Mouse (Mus musculus) frontal cortex, postnatal 10 days (tissue): ENCODE results near the gene Kcnj12.

Experiments
- DNase-seq, 2 experiments: peaks; one replicate each; pipeline ENCODE4 v3.0.0; 2022; ENCODE audit warnings: low spot score in 2 of 2, mixed read lengths in 1 of 2

Gene Kcnj12

DNA sequence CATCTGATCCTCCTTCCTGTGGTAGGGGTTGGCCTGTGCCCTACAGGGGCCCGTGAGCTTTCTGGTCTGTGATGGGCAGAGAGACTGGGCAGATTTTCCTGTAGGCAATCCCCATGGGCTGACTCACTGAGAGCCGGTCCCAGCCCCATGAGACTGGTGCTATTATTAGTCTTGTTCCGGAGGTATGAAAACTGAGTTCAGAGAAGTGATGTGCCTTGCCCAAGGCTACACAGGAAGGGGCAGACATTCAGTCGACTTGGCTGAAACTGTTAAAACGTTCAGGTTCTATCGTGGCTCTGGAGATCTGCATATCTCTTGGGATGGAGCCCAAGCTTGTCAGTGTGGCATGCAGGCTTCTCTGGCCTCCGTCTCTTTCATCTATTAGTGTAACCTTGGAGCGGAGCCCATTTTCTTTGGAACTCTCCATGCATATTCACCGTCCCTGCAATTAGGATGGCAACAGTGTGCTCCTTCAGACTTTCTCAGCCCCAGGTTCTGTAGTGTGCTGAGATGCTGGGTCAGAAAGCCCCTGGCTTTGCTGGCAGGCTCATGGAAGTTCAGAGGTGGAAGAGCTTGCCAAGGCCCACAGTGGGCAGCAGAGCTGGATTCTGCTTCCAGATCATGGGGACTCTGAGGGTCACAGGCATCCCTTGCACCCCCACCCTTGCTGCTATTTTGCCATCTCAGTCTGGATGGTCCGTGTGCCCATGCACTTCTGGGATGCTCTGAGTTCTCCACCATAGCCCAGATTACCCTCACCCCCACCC is 37.5 kb downstream of the Kcnj12 start:
- no peak for DNase-seq

- no peak for DNase-seq
Observed at GRCm38 (mm10) chr11:61060634-61061033, 38.3 kb downstream of the Kcnj12 start.

DNA sequence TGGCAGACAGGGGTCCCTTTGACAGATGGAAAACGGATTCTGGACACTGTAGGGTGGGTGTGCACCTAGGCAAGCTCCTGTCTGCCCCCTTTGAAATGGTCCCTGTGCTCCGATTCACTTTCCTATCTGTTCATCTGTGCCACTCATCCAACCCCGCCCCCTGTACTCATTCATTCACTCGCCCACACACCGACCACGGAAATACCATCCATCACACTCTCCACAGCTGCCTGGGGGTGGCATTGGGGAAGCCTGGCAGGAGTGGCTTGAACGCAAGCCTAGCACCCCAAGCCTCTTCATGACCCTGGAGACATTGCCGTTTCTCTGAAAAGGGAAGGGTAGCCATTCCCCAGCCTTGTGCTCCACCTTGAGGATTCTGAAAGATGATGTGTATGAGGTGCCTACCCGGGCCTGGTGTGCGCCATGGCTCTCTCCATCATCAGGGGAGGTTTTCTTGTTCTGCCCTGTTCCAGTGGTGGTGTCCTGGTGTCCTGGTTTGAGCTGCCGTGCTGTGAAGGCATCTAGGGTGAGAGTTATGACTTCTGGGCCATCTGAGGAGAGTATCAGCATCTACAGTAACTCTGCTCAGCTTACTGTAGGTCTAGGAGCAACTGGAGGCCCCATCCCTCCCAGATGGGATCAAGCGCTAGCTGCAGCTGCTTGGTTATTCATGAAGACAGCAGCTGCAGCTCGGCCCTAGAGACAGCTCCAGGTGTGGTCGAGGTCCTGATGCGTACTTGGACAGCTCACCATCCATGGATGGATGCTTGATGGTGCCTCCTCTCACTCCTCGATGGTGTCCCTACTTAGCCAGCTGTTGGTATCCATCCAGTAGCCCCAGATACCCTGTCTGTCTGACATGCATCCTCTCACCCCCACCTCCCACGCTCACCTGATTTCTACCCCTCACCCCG is 40.4 kb downstream of the Kcnj12 start:
- DNase-seq = no peak

GRCm38 (mm10) chr11:61063503-61063902 is 41.1 kb downstream of the Kcnj12 start:
- DNase-seq = no peak

GRCm38 (mm10) chr11:61065620-61066019 is 43.3 kb downstream of the Kcnj12 start:
- DNase-seq = no peak

DNA sequence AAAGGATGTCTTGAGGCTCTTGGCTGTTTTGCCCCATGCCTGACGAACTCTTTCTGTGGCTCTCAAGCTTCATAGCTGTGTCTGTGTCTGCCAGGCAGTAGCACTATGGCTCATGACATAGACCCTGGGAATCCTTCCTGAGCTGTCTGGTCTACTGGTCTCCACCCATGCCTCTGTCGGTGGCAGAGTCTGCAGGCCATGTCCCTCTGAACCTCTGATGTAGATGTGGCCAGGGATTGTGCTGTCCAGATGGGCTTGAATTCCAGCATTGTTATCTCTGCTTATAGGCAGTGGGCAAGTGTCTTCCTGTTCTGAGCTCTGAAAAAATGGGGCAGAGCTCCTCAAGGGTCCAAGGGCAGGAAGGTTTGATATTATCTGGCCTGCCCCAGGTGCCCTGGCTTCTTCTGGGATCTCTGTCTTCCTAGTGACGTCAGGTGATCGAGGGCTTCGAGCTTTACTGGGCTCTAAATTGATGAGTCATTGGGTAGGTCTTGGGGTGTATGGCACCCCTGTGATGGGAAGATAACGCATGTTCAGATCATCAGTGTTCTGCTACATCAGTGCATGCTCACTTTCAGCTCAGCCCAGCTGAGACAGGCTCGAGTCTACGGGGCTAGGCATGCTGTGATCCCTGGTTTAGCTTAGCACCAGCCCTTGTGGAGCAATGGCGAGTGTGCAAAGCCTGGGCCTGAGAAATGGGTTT is 44.9 kb downstream of the Kcnj12 start:
- no peak for DNase-seq

- peak; percentile 37 to 41 for DNase-seq
Observed at GRCm38 (mm10) chr11:61068866-61069265, 46.5 kb downstream of the Kcnj12 start.

GRCm38 (mm10) chr11:61069645-61070044 is 47.3 kb downstream of the Kcnj12 start:
- no peak for DNase-seq

- DNase-seq = no peak
Observed at GRCm38 (mm10) chr11:61074646-61075317, 52.4 kb downstream of the Kcnj12 start.

GRCm38 (mm10) chr11:61075361-61076326 is 53.3 kb downstream of the Kcnj12 start:
- no peak for DNase-seq

- DNase-seq = no peak
Observed at GRCm38 (mm10) chr11:61081624-61082023, 59.3 kb downstream of the Kcnj12 start.

- no peak for DNase-seq
Observed at GRCm38 (mm10) chr11:61090195-61090594, 67.8 kb downstream of the Kcnj12 start.

DNA sequence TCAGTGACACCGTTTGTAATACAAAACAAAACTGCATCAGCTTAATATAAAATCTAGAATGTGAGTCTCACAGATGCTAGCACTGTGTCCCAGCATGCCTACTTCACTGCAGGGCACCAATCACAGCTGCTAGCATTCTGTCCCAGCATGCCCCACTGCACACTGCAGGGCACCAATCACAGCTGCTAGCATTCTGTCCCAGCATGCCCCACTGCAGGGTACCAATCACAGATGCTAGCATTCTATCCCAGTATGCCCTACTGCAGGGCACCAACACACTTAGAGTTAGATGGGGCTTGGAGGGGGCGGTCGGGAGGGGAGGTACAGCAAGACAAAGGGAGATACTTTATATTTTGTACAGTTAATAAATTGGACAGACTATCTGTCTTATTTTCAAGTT is 68.8 kb downstream of the Kcnj12 start:
- no peak for DNase-seq

DNA sequence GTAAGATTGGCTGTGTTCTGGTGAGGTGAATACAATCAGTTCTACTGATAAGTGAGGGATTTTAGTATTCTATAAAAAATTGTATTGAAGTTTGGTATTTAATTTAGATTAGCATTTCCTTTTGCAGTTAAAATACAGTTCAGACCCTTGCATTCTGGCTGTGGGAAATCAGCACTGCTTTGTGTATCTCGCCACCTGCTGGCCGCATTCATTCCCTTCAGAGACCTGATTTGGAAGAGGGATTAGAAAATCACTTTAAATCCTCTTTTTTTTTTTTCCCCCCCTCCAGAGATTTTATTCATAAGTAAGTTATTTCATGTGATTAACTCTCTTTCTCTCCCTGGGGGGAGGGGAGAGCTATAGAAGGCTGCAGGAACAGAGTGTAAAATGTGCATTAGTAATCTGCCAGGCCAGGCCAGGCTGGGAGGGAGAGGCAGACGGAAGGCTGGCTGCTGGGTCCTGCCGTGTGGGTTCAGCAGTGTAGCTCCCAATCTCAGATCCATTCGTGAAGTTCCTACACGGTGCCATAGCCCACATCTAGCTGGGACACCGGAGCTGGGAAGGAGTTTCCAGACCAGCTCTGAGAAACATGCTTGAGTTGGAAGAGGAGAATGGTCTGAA is 69.4 kb downstream of the Kcnj12 start:
- DNase-seq = peak in 1 of 2 experiments; percentile 73

- no peak for DNase-seq
Observed at GRCm38 (mm10) chr11:61098046-61098445, 75.7 kb downstream of the Kcnj12 start.

GRCm38 (mm10) chr11:61102397-61103339 is 80.3 kb downstream of the Kcnj12 start:
- no peak for DNase-seq

GRCm38 (mm10) chr11:61104241-61104901 is 82.0 kb downstream of the Kcnj12 start:
- peak; percentile 50 to 83 for DNase-seq

DNA sequence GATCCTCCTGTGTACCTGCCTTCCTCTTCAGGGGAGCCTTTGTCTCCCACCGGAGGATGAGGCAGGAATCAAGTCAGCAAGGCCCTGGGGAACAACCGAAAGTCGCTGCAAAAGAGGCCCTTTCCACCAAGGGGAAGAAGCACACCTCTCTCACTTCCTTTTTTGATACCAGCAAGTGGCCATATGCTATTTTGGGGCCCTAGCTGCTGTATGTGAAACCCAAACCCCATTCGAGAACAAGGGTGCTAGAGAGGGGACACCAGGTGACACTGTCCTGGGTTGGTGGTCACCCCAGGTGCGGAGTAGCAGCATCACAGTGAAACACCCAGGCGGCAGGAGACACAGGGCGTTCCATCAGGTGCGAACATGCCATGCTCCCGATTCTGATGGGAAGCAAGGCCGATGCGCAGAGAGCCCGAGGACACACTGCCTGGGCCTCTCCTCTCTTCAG is 86.6 kb downstream of the Kcnj12 start:
- no peak for DNase-seq
